Mouse (Mus musculus) stomach, postnatal 0 days (tissue): ENCODE data around the gene Ccm2. TPM values are rescaled to one million over a fixed set of nuclear protein-coding genes. Genes with fewer than 3 reads are reported as not detected.

Experiments used
- ATAC-seq: fragments of 200-750 bp; cut with Nextera tagmentation; 2 replicates; pipeline ENCODE4 v1.8.0; 2017; ENCODE audit not compliant: low FRiP score, low TSS enrichment
- DNase-seq: peaks from one replicate; pipeline ENCODE4 v3.0.0-alpha.2; 2016; ENCODE audit warnings: low spot score
- H3K27ac ChIP-seq: fragments of 300-500 bp; sonication (generic); replicated peaks from 2 replicates; pipeline ENCODE4 v1.5.1; 2014; ENCODE audit warnings: mild to moderate bottlenecking, control low read depth
- H3K27me3 ChIP-seq: fragments of 300-500 bp; sonication (generic); 2 replicates; pipeline ENCODE4 v1.6.1; 2014; ENCODE audit warnings: low read length; ENCODE audit not compliant: control insufficient read depth, insufficient read depth
- H3K36me3 ChIP-seq: fragments of 300-500 bp; sonication (generic); 2 replicates; pipeline ENCODE4 v1.6.1; 2014; ENCODE audit warnings: low read length, mixed read lengths; ENCODE audit not compliant: control insufficient read depth, insufficient read depth
- H3K4me1 ChIP-seq: fragments of 300-500 bp; sonication (generic); replicated peaks from 2 replicates; pipeline ENCODE4 v1.6.1; 2014; ENCODE audit warnings: antibody characterized with exemption; ENCODE audit not compliant: control insufficient read depth, insufficient read depth
- H3K4me2 ChIP-seq: fragments of 300-500 bp; sonication (generic); replicated peaks from 2 replicates; pipeline ENCODE4 v1.6.1; 2014; ENCODE audit warnings: low read depth, mild to moderate bottlenecking, control low read depth, moderate library complexity
- H3K4me3 ChIP-seq: fragments of 300-500 bp; sonication (generic); 2 replicates; pipeline ENCODE4 v1.5.1; 2014; ENCODE audit warnings: low read depth, low read length, control low read depth
- H3K9ac ChIP-seq: fragments of 300-500 bp; sonication (generic); 2 replicates; pipeline ENCODE4 v1.6.1; 2014; ENCODE audit warnings: mild to moderate bottlenecking, low read length, control low read depth, mixed read lengths
- H3K9me3 ChIP-seq: fragments of 300-500 bp; sonication (generic); 2 replicates; pipeline ENCODE4 v1.6.1; 2016; ENCODE audit warnings: low read length; ENCODE audit not compliant: control insufficient read depth
- CTCF ChIP-seq: IDR thresholded peaks from 2 replicates; pipeline ENCODE4 v1.5.1; 2016; ENCODE audit warnings: antibody characterized with exemption, low read depth, mild to moderate bottlenecking, moderate library complexity
- EP300 ChIP-seq: optimal IDR thresholded peaks from 2 replicates; pipeline ENCODE3; 2016; ENCODE audit warnings: antibody characterized with exemption
- WGBS: fragments of 180-500 bp; shearing (Covaris S2); extraction: QIAGEN DNeasy Blood & Tissue Kit; methylation state at CpG from one replicate; pipeline ENCODE4 v1.1.7; 2014; 5-methylcytosine and 5-hydroxymethylcytosine counted together
- polyA plus RNA-seq: library from polyadenylated mRNA; unstranded; fragments of >200 nt; fragmentation: Nextera tagmentation; extraction: Ambion mirVana; gene quantifications from 2 replicates; pipeline ENCODE4 v1.2.1, GENCODE M21; 2015

Ccm2 gene
- polyA plus RNA-seq, 1 experiment from 2014 or later: 45.7 TPM

DNA sequence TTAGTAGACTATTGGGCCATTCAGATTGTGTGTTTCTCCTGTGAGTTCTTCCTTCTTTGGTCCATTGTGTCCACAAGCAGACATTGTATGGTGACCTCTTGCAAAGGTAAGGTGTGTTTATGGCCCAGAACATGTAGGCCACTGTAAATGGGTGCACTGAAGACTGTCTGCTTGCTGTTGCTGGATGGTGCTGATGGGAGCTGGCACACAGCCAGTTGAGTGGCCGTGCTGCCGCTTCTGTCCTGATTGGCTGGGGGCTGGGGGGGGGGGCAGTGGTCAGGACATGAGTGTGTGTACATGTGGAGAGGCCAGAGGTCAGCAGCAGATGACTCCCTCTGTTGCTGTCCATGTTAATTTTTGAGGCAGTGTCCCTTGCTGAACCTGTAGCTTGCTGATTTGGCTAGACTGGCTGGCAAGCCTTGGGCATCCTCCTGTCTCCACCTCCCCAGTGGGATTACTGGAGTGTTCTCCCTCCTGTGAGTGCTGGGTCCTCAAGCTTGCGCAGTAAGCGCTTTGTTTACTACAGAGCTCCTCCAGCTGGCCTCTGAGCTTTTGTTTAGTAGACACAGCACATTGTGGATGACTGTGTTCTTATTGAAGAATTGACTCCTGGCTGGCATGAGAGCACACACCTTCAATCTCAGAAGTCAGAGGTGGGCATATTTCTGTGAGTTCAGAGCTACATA lies 33.5 kb downstream of the Ccm2 start:
- H3K36me3 ChIP-seq: peaks cover 11% of the 10 kb centered on the region; the same call in 1 of the 2 replicates
- ATAC-seq (0 out of 2 replicates have a peak, but pooled peaks have one; percentile 12), DNase-seq (no peak)
- 71% methylated on average over 4 of the region's 4 CpGs for WGBS
- no peak overlapping the region for H3K27ac ChIP-seq
- H3K9me3 ChIP-seq: no peaks in the 10 kb centered on the region
- H3K4me2 ChIP-seq: no peak overlapping the region
- no peaks in the 10 kb centered on the region for H3K4me1 ChIP-seq
- H3K27me3 ChIP-seq: no peaks in the 10 kb centered on the region
- no peak overlapping the region for H3K9ac ChIP-seq
- TF ChIP-seq EP300: no peak
- TF ChIP-seq CTCF: no peak
- no peak overlapping the region for H3K4me3 ChIP-seq

DNA sequence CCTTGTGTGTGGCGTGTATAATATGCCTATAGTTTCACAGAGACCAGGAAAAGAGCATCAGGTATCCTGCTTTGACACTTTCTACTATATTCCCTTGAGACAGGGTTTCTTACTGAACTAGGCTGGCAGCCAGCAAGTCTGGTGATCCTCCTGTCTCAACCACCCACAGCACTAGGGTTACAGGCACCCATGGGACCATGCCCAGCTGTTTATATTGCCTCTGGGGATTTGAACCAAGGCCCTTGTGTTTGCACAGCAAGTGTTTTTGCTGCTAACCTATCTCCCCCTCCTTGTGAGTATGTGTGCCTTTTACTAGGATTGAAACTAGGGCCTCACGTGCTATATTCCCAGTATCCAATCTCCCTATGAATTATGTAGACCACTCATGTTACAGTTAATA lies 34.9 kb downstream of the Ccm2 start:
- Histone ChIP-seq H3K9ac (no peak overlapping the region), H3K4me2 (no peak overlapping the region), H3K27ac (no peak overlapping the region), H3K9me3 (no peaks in the 10 kb centered on the region), H3K36me3 (peaks cover 9% of the 10 kb centered on the region; the same call in 1 of the 2 replicates), H3K4me1 (peaks cover 2% of the 10 kb centered on the region; the same call in 1 of the 2 replicates), H3K4me3 (no peak overlapping the region), H3K27me3 (no peaks in the 10 kb centered on the region)
- 91% methylated on average over 2 of the region's 2 CpGs for WGBS
- TF ChIP-seq EP300 (no peak), CTCF (no peak)
- DNase-seq: no peak
- ATAC-seq: no peak

DNA sequence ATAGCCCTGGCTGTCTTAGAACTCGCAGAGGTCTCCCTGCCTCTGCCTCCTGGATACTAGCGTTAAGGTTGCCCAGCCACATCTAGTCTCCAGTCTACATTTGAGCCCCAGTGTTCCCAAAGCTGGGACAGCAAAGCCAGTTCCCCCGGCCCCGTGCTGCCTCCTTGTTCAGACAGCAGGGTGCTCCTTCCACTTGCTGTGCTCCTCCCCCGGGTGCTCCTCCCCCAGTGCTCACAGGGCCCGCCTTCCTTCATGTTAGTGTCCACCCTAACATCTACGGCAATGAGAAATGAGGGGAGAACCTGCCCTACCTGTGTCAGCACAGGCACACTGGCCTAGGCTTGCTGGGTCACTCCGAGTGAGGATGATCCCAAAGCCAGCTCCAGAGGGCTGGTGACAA lies 39.1 kb downstream of the Ccm2 start:
- WGBS: 91% methylated on average over 8 of the region's 8 CpGs
- Histone ChIP-seq H3K4me1 (peaks cover 2% of the 10 kb centered on the region; the same call in 1 of the 2 replicates), H3K4me3 (no peak overlapping the region), H3K27me3 (no peaks in the 10 kb centered on the region), H3K27ac (no peak overlapping the region; the same call in 1 of the 2 replicates), H3K9me3 (no peaks in the 10 kb centered on the region), H3K4me2 (no peak overlapping the region), H3K9ac (no peak overlapping the region), H3K36me3 (peaks cover 11% of the 10 kb centered on the region; the same call in 1 of the 2 replicates)
- no peak for TF ChIP-seq CTCF
- DNase-seq: no peak
- ATAC-seq: no peak

DNA sequence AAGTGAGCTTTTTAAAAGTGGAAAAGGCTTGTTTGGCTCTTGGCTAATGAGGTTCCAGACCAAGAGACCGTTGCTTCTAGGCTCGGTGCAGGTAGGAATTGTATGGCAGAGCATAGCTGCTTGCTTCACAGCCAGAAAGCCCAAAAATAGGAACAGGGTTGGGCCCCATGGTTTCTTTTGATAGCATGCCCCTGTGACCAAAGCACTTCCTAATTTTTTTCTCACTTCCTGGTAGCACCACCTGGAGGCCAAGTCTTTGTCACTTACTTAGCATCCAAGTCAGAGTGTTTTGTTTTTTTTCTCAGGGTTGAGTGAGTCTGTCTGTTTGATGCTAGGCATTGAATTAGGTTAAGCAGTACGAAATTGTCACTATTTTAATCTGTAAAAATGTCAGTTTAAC lies 40.0 kb downstream of the Ccm2 start:
- DNase-seq: no peak
- H3K9ac ChIP-seq: no peak overlapping the region
- WGBS: 77% methylated on average over 3 of the region's 3 CpGs
- no peak overlapping the region for H3K4me2 ChIP-seq
- H3K36me3 ChIP-seq: peaks cover 14% of the 10 kb centered on the region; the same call in 1 of the 2 replicates
- no peak for ATAC-seq
- no peak overlapping the region; the same call in 1 of the 2 replicates for H3K27ac ChIP-seq
- TF ChIP-seq EP300 (no peak), CTCF (peak; percentile 54)
- no peaks in the 10 kb centered on the region for H3K9me3 ChIP-seq
- peaks cover 2% of the 10 kb centered on the region; the same call in 1 of the 2 replicates for H3K4me1 ChIP-seq
- H3K27me3 ChIP-seq: no peaks in the 10 kb centered on the region
- H3K4me3 ChIP-seq: no peak overlapping the region

DNA sequence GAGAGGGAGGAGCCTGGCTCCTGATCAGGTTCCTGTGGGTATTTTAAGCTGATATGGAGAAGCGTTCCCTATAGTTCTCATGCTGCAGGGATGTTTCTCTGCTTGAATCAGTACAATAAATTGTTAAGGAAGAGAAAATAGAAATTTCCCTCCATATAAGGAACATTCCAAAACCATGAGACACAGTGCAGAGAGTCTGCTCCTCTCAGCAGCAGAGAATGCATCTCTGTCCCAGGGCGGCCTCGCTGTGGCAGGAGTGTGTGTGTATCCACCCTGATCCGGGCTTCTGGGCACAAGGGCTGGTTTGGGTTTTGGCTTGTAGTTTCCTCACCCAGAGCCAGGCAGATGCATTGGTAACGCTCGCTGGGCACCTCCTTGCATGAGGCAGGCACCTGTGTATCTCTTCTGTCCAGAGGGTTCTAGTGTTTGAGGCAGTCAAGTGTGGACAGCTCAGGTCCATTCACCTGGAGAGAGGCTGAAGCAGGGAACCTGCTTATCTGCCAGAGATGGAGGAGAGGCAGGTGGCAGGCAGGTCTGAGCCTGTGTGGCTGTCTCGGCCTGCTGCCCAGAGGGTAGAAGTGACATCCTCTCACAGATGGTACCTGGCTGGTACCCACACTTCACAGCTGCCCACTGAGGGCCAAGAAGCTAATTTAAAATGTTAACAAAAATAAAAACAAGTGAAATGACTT lies 40.7 kb downstream of the Ccm2 start:
- Histone ChIP-seq H3K9ac (no peak overlapping the region), H3K4me2 (no peak overlapping the region), H3K27me3 (no peaks in the 10 kb centered on the region), H3K36me3 (peaks cover 17% of the 10 kb centered on the region; the same call in 1 of the 2 replicates), H3K4me1 (peaks cover 2% of the 10 kb centered on the region; the same call in 1 of the 2 replicates), H3K9me3 (no peaks in the 10 kb centered on the region), H3K27ac (peak overlapping the region; percentile 74), H3K4me3 (no peak overlapping the region)
- no peak for TF ChIP-seq EP300
- ATAC-seq: peak; percentile 65; the same call in 1 of the 2 replicates
- DNase-seq: no peak
- WGBS: 68% methylated on average over 7 of the region's 7 CpGs

DNA sequence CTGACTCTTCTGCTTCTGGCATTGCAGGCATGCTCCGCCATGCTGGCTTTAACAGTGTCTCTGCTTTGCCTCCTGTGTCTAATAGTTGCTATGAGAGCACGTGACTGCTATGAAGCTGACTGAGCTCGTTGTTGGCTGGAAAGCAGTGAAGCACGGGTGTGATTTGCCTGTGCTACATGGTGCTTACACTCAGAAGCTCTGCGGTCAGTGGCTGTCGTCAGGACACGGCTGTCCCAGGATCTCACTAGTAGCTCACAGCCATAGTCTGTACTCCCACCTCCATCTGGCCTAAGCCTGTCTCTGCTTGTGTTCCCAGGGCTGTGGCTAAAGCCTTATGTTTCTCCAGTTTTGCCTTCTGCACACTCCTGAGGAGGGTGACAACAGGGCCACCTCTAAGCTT lies 41.6 kb downstream of the Ccm2 start:
- H3K4me2 ChIP-seq: no peak overlapping the region

More for the DNA sequence above, 41.6 kb downstream of the Ccm2 start:
- DNase-seq (no peak), ATAC-seq (no peak)
- Histone ChIP-seq H3K9me3 (no peaks in the 10 kb centered on the region), H3K4me3 (no peak overlapping the region), H3K27ac (no peak overlapping the region), H3K27me3 (no peaks in the 10 kb centered on the region), H3K4me1 (peaks cover 2% of the 10 kb centered on the region; the same call in 1 of the 2 replicates), H3K36me3 (peaks cover 21% of the 10 kb centered on the region), H3K9ac (no peak overlapping the region)
- WGBS: 69% methylated on average over 7 of the region's 7 CpGs
- TF ChIP-seq EP300 (no peak), CTCF (no peak)
